Mouse (Mus musculus) brain, embryonic 14.5 days (tissue): ENCODE data around the gene Dock8. TPM values are rescaled to one million over a fixed set of nuclear protein-coding genes. Genes with fewer than 3 reads are reported as not detected.
A peak's percentile ranks its signal among the peaks of the same experiment; 100 is the strongest.

Source experiments
- DNase-seq: peaks from one replicate; pipeline ENCODE4 v3.0.0-alpha.2; 2011; ENCODE audit warnings: low read depth
- CTCF ChIP-seq: fragments of 200-500 bp; IDR thresholded peaks from 2 replicates; pipeline ENCODE4 v1.5.1; 2012; ENCODE audit warnings: inconsistent platforms, mild to moderate bottlenecking, moderate library complexity, borderline replicate concordance; ENCODE audit not compliant: insufficient read depth, insufficient read length; ENCODE audit errors: extremely low read depth
- POLR2A ChIP-seq: fragments of 200-500 bp; IDR thresholded peaks from 2 replicates; pipeline ENCODE4 v1.6.1; 2012; ENCODE audit warnings: mild to moderate bottlenecking, inconsistent platforms, borderline replicate concordance; ENCODE audit not compliant: poor library complexity, insufficient read depth, insufficient read length, severe bottlenecking; ENCODE audit errors: extremely low read depth
- polyA plus RNA-seq: library from polyadenylated mRNA; depleted of rRNA; stranded (reverse); fragments of >200 nt; gene quantifications from 2 replicates; pipeline ENCODE4 v1.2.3, GENCODE M21; 2012

Gene Dock8
- polyA plus RNA-seq, 1 experiment = 1.2 TPM

- no peak for DNase-seq
- TF ChIP-seq CTCF = no peak
- TF ChIP-seq POLR2A = no peak
These were observed 145.0 kb downstream of the Dock8 start for GRCm38 (mm10) chr19:25144110-25145028.

GRCm38 (mm10) chr19:25145116-25145515, 145.8 kb downstream of the Dock8 start:
- no peak for DNase-seq
- TF ChIP-seq CTCF (no peak), POLR2A (no peak)

- no peak for DNase-seq
- TF ChIP-seq CTCF (no peak), POLR2A (no peak)
These were observed 146.8 kb downstream of the Dock8 start for GRCm38 (mm10) chr19:25146122-25146521.

GRCm38 (mm10) chr19:25149788-25150187, 150.5 kb downstream of the Dock8 start:
- no peak for DNase-seq
- TF ChIP-seq POLR2A (no peak), CTCF (no peak)

GRCm38 (mm10) chr19:25154506-25155178, 155.3 kb downstream of the Dock8 start:
- DNase-seq = peak; percentile 26
- TF ChIP-seq CTCF = no peak
- TF ChIP-seq POLR2A = no peak

GRCm38 (mm10) chr19:25155250-25155649, 155.9 kb downstream of the Dock8 start:
- TF ChIP-seq POLR2A (no peak), CTCF (no peak)
- DNase-seq = no peak

GRCm38 (mm10) chr19:25155709-25156108, 156.4 kb downstream of the Dock8 start:
- DNase-seq = no peak
- no peak for TF ChIP-seq POLR2A
- no peak for TF ChIP-seq CTCF

- TF ChIP-seq CTCF (no peak), POLR2A (no peak)
- DNase-seq = no peak
These were observed 162.9 kb downstream of the Dock8 start for GRCm38 (mm10) chr19:25162270-25162669.

GRCm38 (mm10) chr19:25163426-25163825, 164.1 kb downstream of the Dock8 start:
- no peak for DNase-seq
- TF ChIP-seq CTCF = no peak
- no peak for TF ChIP-seq POLR2A

GRCm38 (mm10) chr19:25166412-25166811, 167.1 kb downstream of the Dock8 start:
- DNase-seq = no peak
- TF ChIP-seq CTCF (no peak), POLR2A (no peak)

GRCm38 (mm10) chr19:25171395-25171794, 172.1 kb downstream of the Dock8 start:
- no peak for TF ChIP-seq CTCF
- no peak for TF ChIP-seq POLR2A

More at GRCm38 (mm10) chr19:25171395-25171794, 172.1 kb downstream of the Dock8 start:
- DNase-seq = no peak
